ENCODE assay signal across 13 mouse cellular contexts in genomic region chr19:53321273-53321672, GRCm38 (mm10). TPM values are rescaled to one million over a fixed set of nuclear protein-coding genes. Genes with fewer than 3 reads are reported as not detected.
DNase-seq lines count a peak whose midpoint lies in the region; ATAC-seq and TF ChIP-seq lines count a peak whose summit lies in the region.
"Had no signal": no experiment of that assay in that cellular context is flagged by ENCODE, and none has a peak within 500 bp of the region (broad histone marks: within the 10 kb centered on the region; RNA-seq: fewer than 3 reads in every experiment).

No protein-coding gene starts in this region.

- H3K27ac ChIP-seq in liver, embryonic 13.5 days, result 0 out of 2 replicates have a peak overlapping the region, but pooled peaks have one; percentile 45
- no peak overlapping the region for H3K27ac ChIP-seq in liver, embryonic 11.5 days (ENCODE audit: low read depth, low read length)
- peak overlapping the region; percentile 50 for H3K27ac ChIP-seq in kidney, postnatal 0 days
- H3K27ac ChIP-seq in stomach, embryonic 15.5 days, result peak overlapping the region; percentile 71
- H3K27ac ChIP-seq: forebrain, embryonic 10.5 days; hindbrain, embryonic 15.5 days had no signal

- H3K4me1 ChIP-seq in liver, embryonic 13.5 days (replicated peaks), result peaks cover 86% of the 10 kb centered on the region
- H3K4me1 ChIP-seq in liver, embryonic 11.5 days (replicated peaks; ENCODE audit: control insufficient read depth, insufficient read depth, low read length), result peaks cover 30% of the 10 kb centered on the region
- H3K4me1 ChIP-seq in kidney, postnatal 0 days (replicated peaks; ENCODE audit: insufficient read depth, low read length), result peaks cover 11% of the 10 kb centered on the region
- H3K4me1 ChIP-seq in stomach, embryonic 15.5 days, result peaks cover 33% of the 10 kb centered on the region

- peak overlapping the region; percentile 39; the same call in 1 of the 2 replicates for H3K9ac ChIP-seq in liver, embryonic 13.5 days
- no peak overlapping the region for H3K9ac ChIP-seq in liver, embryonic 11.5 days (ENCODE audit: low read depth, low read length)
- peak overlapping the region; percentile 5; the same call in 1 of the 2 replicates for H3K9ac ChIP-seq in kidney, postnatal 0 days (ENCODE audit: low read depth, low read length)
- no peak overlapping the region for H3K9ac ChIP-seq in stomach, embryonic 15.5 days
- H3K9ac ChIP-seq: hindbrain, embryonic 15.5 days had no signal

- 73% methylated on average over 10 of the region's 10 CpGs for WGBS in liver, embryonic 13.5 days (ENCODE audit: insufficient replicate concordance)
- 62% methylated on average over 10 of the region's 10 CpGs for WGBS in liver, embryonic 11.5 days
- 38% methylated on average over 10 of the region's 10 CpGs for WGBS in kidney, postnatal 0 days
- 58% methylated on average over 10 of the region's 10 CpGs for WGBS in stomach, embryonic 15.5 days

- no peak overlapping the region for H3K4me2 ChIP-seq in liver, embryonic 13.5 days
- no peak overlapping the region for H3K4me2 ChIP-seq in liver, embryonic 11.5 days
- H3K4me2 ChIP-seq in kidney, postnatal 0 days (ENCODE audit: low read length), result peak overlapping the region; percentile 27; the same call in 1 of the 2 replicates
- H3K4me2 ChIP-seq in stomach, embryonic 15.5 days, result peak overlapping the region; percentile 25; the same call in 1 of the 2 replicates
- H3K4me2 ChIP-seq: hindbrain, embryonic 15.5 days had no signal

- DNase-seq in cerebellum, adult 9-10 months, result peak; percentile 39
- DNase-seq in cerebellum, postnatal 10 days, result no peak
- DNase-seq in liver, embryonic 13.5 days, result no peak
- DNase-seq in liver, embryonic 11.5 days (ENCODE audit: low spot score), result no peak
- peak; percentile 61 for DNase-seq in kidney, postnatal 0 days (ENCODE audit: low spot score)
- DNase-seq in frontal cortex, postnatal 10 days (ENCODE audit: low spot score in 2 of 2), result no peak
- DNase-seq in spleen, postnatal 4 days (ENCODE audit: low spot score in 2 of 2), result no peak
- DNase-seq: adrenal gland, postnatal 36 days had no signal

- TF ChIP-seq CTCF in kidney, postnatal 0 days (IDR thresholded peaks at IDR 0.05; ENCODE audit: low read depth), result no peak

- H3K9me3 ChIP-seq in liver, embryonic 13.5 days (replicated peaks), result no peaks in the 10 kb centered on the region
- H3K9me3 ChIP-seq in liver, embryonic 11.5 days (ENCODE audit: control insufficient read depth, low read length), result no peaks in the 10 kb centered on the region
- H3K9me3 ChIP-seq in kidney, postnatal 0 days (replicated peaks; ENCODE audit: low read length), result no peaks in the 10 kb centered on the region
- H3K9me3 ChIP-seq in stomach, embryonic 15.5 days, result no peaks in the 10 kb centered on the region
- H3K9me3 ChIP-seq: forebrain, embryonic 10.5 days; hindbrain, embryonic 15.5 days had no signal

- H3K27me3 ChIP-seq in liver, embryonic 13.5 days, result no peaks in the 10 kb centered on the region
- H3K27me3 ChIP-seq in liver, embryonic 11.5 days (replicated peaks; ENCODE audit: control insufficient read depth, insufficient read depth, low read length), result no peaks in the 10 kb centered on the region
- no peaks in the 10 kb centered on the region for H3K27me3 ChIP-seq in kidney, postnatal 0 days (ENCODE audit: insufficient read depth, low read length)
- no peaks in the 10 kb centered on the region for H3K27me3 ChIP-seq in stomach, embryonic 15.5 days (replicated peaks)
- H3K27me3 ChIP-seq: hindbrain, embryonic 15.5 days; Patski had no signal

- no peak for ATAC-seq in liver, embryonic 13.5 days (ENCODE audit: low read depth)
- ATAC-seq in liver, embryonic 11.5 days (replicated peaks; ENCODE audit: low FRiP score), result no peak
- no peak for ATAC-seq in kidney, postnatal 0 days (replicated peaks; ENCODE audit: low FRiP score, low read depth)
- no peak for ATAC-seq in stomach, embryonic 15.5 days (ENCODE audit: insufficient read depth, low FRiP score, low read depth)
- ATAC-seq: Patski had no signal

- H3K36me3 ChIP-seq in liver, embryonic 13.5 days, result no peaks in the 10 kb centered on the region
- no peaks in the 10 kb centered on the region for H3K36me3 ChIP-seq in liver, embryonic 11.5 days (ENCODE audit: control insufficient read depth, insufficient read depth, low read length)
- H3K36me3 ChIP-seq in kidney, postnatal 0 days (ENCODE audit: insufficient read depth, low read length), result no peaks in the 10 kb centered on the region
- no peaks in the 10 kb centered on the region for H3K36me3 ChIP-seq in stomach, embryonic 15.5 days
- H3K36me3 ChIP-seq: forebrain, embryonic 10.5 days; hindbrain, embryonic 15.5 days had no signal

- no peak overlapping the region for H3K4me3 ChIP-seq in liver, embryonic 13.5 days (replicated peaks)
- H3K4me3 ChIP-seq in liver, embryonic 11.5 days (ENCODE audit: low read depth, low read length), result no peak overlapping the region
- H3K4me3 ChIP-seq in kidney, postnatal 0 days (replicated peaks; ENCODE audit: low read depth, low read length), result no peak overlapping the region
- H3K4me3 ChIP-seq in stomach, embryonic 15.5 days (replicated peaks), result no peak overlapping the region
- H3K4me3 ChIP-seq: forebrain, embryonic 10.5 days; hindbrain, embryonic 15.5 days had no signal

RNA-seq across cellular contexts. Expression of gene Mxi1, which starts 11.0 kb away (rescaled TPM):
- polyA plus RNA-seq in liver, embryonic 13.5 days (2015; fragmentation: Nextera tagmentation; extraction: Ambion mirVana), result 31.0 and 33.3 TPM in 2 replicates
- 34.3 and 42.6 TPM in 2 replicates for polyA plus RNA-seq in liver, embryonic 11.5 days (2014; fragmentation: Nextera tagmentation; extraction: Ambion mirVana)
- polyA plus RNA-seq in kidney, postnatal 0 days (2015; fragmentation: Nextera tagmentation; extraction: Ambion mirVana), result 51.9 and 55.0 TPM in 2 replicates
- polyA plus RNA-seq in stomach, embryonic 15.5 days (2015; fragmentation: Nextera tagmentation; extraction: Ambion mirVana), result 36.1 and 37.8 TPM in 2 replicates

RNA-seq across cellular contexts. Expression of gene Gm10197, which starts 50.3 kb away (rescaled TPM):
- not detected in 2 replicates for polyA plus RNA-seq in liver, embryonic 13.5 days (2015; fragmentation: Nextera tagmentation; extraction: Ambion mirVana)
- polyA plus RNA-seq in liver, embryonic 11.5 days (2014; fragmentation: Nextera tagmentation; extraction: Ambion mirVana), result 3.3 TPM in 1 of 2 replicates, not detected in the other
- polyA plus RNA-seq in kidney, postnatal 0 days (2015; fragmentation: Nextera tagmentation; extraction: Ambion mirVana), result not detected in 2 replicates
- polyA plus RNA-seq in stomach, embryonic 15.5 days (2015; fragmentation: Nextera tagmentation; extraction: Ambion mirVana), result 2.5 TPM in 1 of 2 replicates, not detected in the other
- polyA plus RNA-seq: cortical plate, adult 2 months; forebrain, embryonic 10.5 days; hindbrain, embryonic 15.5 days had no signal

Comparison
In these comparisons a context has a peak if more than half of its experiments do, and no peak if none do; other contexts are left out.
1. DNase-seq: peak in cerebellum, adult 9-10 months (single experiment) and kidney, postnatal 0 days (single experiment); none in cerebellum, postnatal 10 days (0 of 2), liver, embryonic 13.5 days (single experiment), liver, embryonic 11.5 days (single experiment), frontal cortex, postnatal 10 days (0 of 2) and spleen, postnatal 4 days (0 of 2).
2. H3K9ac ChIP-seq: peak in liver, embryonic 13.5 days (single experiment) and kidney, postnatal 0 days (single experiment); none in liver, embryonic 11.5 days (single experiment) and stomach, embryonic 15.5 days (single experiment).
3. H3K4me2 ChIP-seq: peak in kidney, postnatal 0 days (single experiment) and stomach, embryonic 15.5 days (single experiment); none in liver, embryonic 13.5 days (single experiment) and liver, embryonic 11.5 days (single experiment).